Mouse (Mus musculus) lung, embryonic 15.5 days (tissue): ENCODE data around the gene Cpsf2. TPM values are rescaled to one million over a fixed set of nuclear protein-coding genes. Genes with fewer than 3 reads are reported as not detected.
"Not testable (repeated sequence)": the region's sequence is repeated elsewhere in the genome, so short reads cannot be mapped to it uniquely, and the experiment has no call there.

Source experiments
- ATAC-seq: fragments of 200-750 bp; cut with Nextera tagmentation; 2 replicates; pipeline ENCODE4 v1.8.0; 2017; ENCODE audit warnings: moderate number of reproducible peaks, borderline replicate concordance; ENCODE audit not compliant: low FRiP score, low TSS enrichment; ENCODE audit errors: extremely low read depth
- H3K27ac ChIP-seq: fragments of 300-500 bp; sonication (generic); 2 replicates; pipeline ENCODE4 v1.5.1; 2015; ENCODE audit warnings: moderate library complexity, mild to moderate bottlenecking, inconsistent platforms
- H3K27me3 ChIP-seq: fragments of 300-500 bp; sonication (generic); 2 replicates; pipeline ENCODE4 v1.6.1; 2015; ENCODE audit warnings: inconsistent platforms
- H3K36me3 ChIP-seq: fragments of 300-500 bp; sonication (generic); 2 replicates; pipeline ENCODE4 v1.6.1; 2015; ENCODE audit warnings: inconsistent platforms
- H3K4me1 ChIP-seq: fragments of 300-500 bp; sonication (generic); 2 replicates; pipeline ENCODE4 v1.6.1; 2015; ENCODE audit warnings: inconsistent platforms
- H3K4me2 ChIP-seq: fragments of 300-500 bp; sonication (generic); 2 replicates; pipeline ENCODE4 v1.6.1; 2015; ENCODE audit warnings: inconsistent platforms, mild to moderate bottlenecking, moderate library complexity
- H3K4me3 ChIP-seq: fragments of 300-500 bp; sonication (generic); 2 replicates; pipeline ENCODE4 v1.5.1; 2015; ENCODE audit warnings: mild to moderate bottlenecking, inconsistent platforms
- H3K9ac ChIP-seq: fragments of 300-500 bp; sonication (generic); 2 replicates; pipeline ENCODE4 v1.6.1; 2015; ENCODE audit warnings: inconsistent platforms
- H3K9me3 ChIP-seq: fragments of 300-500 bp; sonication (generic); 2 replicates; pipeline ENCODE4 v1.6.1; 2016; ENCODE audit warnings: inconsistent platforms
- WGBS: fragments of 180-500 bp; shearing (Covaris S2); methylation state at CpG from one replicate; pipeline ENCODE4 v1.1.7; 2015; 5-methylcytosine and 5-hydroxymethylcytosine counted together
- polyA plus RNA-seq: library from polyadenylated mRNA; unstranded; fragments of >200 nt; fragmentation: Nextera tagmentation; extraction: Ambion mirVana; gene quantifications from 2 replicates; pipeline ENCODE4 v1.2.1, GENCODE M21; 2015

The Cpsf2 gene
- polyA plus RNA-seq, 1 experiment from 2014 or later: 28.0 TPM

DNA sequence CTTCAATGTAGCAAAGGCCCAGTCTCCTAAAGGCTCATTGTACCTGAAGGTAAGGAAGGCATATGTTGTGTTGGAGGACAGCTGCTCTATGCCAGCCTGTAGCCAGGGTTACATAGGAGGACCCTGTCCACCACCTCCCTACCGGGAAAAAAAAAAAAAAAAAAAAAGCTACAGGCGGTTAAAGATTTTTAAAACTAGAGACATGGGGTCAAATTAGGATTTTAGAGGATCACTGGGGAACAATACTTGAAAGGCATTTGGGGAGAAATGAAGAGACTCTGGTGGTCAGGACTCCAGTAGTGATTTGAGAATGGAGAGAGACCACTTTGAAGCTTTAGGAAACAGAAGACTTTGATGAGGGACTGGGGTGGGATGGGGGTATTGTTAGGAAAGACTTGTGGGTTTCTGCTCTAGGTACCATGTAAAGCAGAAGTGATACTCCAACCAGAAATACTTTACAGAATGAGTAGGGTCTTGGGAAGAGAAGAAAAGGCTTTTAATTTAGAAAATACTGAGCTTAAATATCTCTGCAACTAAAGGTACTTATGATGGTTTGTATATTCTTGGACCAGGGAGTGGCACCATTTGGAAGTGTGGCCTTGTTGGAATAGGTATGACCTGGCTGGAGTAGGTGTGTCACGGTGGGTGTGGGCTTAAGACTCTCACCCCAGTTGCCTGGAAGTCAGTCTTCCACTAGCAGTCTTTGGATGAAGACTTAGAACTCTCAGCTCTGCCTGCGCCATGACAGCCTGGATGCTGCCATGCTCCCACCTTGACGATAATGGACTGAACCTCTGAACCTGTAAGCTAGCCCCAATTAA, 16.6 kb upstream of the Cpsf2 start:
- Histone ChIP-seq H3K27ac (0 out of 2 replicates have a peak overlapping the region, but pooled peaks have one; percentile 41), H3K9ac (0 out of 2 replicates have a peak overlapping the region, but pooled peaks have one; percentile 22), H3K4me3 (peak overlapping the region; percentile 94), H3K4me2 (peak overlapping the region; percentile 52), H3K4me1 (peaks cover 17% of the 10 kb centered on the region)
- not testable (repeated sequence) for ATAC-seq, H3K27me3 ChIP-seq, H3K36me3 ChIP-seq, H3K9me3 ChIP-seq
- WGBS: 91% methylated on average over 5 of the region's 5 CpGs

- ATAC-seq: no peak
- no peak overlapping the region for H3K4me2 ChIP-seq
- H3K4me3 ChIP-seq: no peak overlapping the region
- whole genome bisulfite sequencing: 90% methylated on average over 2 of the region's 2 CpGs
- H3K4me1 ChIP-seq: peaks cover 7% of the 10 kb centered on the region; the same call in 1 of the 2 replicates
- H3K9me3 ChIP-seq: no peaks in the 10 kb centered on the region
- H3K36me3 ChIP-seq: peaks cover 22% of the 10 kb centered on the region
- no peak overlapping the region for H3K27ac ChIP-seq
- H3K9ac ChIP-seq: no peak overlapping the region
- no peaks in the 10 kb centered on the region for H3K27me3 ChIP-seq
Measured at GRCm38 (mm10) chr12:101971311-101971710, 4.5 kb upstream of the Cpsf2 start.

GRCm38 (mm10) chr12:101972230-101972629, 3.6 kb upstream of the Cpsf2 start:
- ATAC-seq: no peak
- H3K36me3 ChIP-seq: peaks cover 16% of the 10 kb centered on the region
- H3K4me3 ChIP-seq: no peak overlapping the region
- H3K9ac ChIP-seq: no peak overlapping the region
- 92% methylated on average over 3 of the region's 3 CpGs for WGBS
- no peaks in the 10 kb centered on the region for H3K27me3 ChIP-seq
- peaks cover 15% of the 10 kb centered on the region for H3K4me1 ChIP-seq
- no peak overlapping the region for H3K27ac ChIP-seq
- H3K9me3 ChIP-seq: no peaks in the 10 kb centered on the region
- H3K4me2 ChIP-seq: no peak overlapping the region

GRCm38 (mm10) chr12:101974571-101974970, 1.2 kb upstream of the Cpsf2 start:
- no peaks in the 10 kb centered on the region for H3K27me3 ChIP-seq
- H3K4me2 ChIP-seq: peak overlapping the region; percentile 66
- peaks cover 20% of the 10 kb centered on the region for H3K4me1 ChIP-seq
- H3K27ac ChIP-seq: peak overlapping the region; percentile 90; the same call in 1 of the 2 replicates
- H3K9ac ChIP-seq: peak overlapping the region; percentile 88
- 19% methylated on average over 1 of the region's 1 CpGs for WGBS
- ATAC-seq: no peak
- H3K9me3 ChIP-seq: no peaks in the 10 kb centered on the region
- H3K36me3 ChIP-seq: 0 out of 2 replicates have a peak, but pooled peaks cover 4% of the 10 kb centered on the region
- H3K4me3 ChIP-seq: peak overlapping the region; percentile 88

DNA sequence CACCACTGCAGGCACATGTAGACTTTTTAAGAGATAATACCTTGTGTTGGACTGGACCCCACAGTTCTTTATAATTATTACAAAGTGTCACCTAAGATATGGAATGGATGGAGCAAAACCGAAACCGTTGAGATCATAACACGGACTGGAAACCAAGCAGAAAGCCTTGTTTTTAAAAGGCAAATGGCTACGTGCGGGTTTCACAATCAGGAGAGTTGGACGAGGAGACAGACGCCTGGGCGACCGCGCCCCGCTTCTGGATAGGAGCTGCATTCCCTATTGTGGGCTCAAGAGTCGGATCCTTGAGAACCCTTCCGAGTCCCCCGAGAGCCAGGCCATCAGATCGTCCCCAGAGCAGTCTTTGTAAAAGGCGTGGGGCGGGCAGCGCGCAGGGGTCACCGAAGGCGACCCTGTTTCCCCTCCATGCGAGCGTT, 604 bp upstream of the Cpsf2 start:
- peak overlapping the region; percentile 88 for H3K9ac ChIP-seq
- peak overlapping the region; percentile 66 for H3K4me2 ChIP-seq
- no peaks in the 10 kb centered on the region for H3K27me3 ChIP-seq
- no peaks in the 10 kb centered on the region for H3K36me3 ChIP-seq
- H3K4me1 ChIP-seq: peaks cover 20% of the 10 kb centered on the region
- H3K9me3 ChIP-seq: no peaks in the 10 kb centered on the region
- no peak; the same call in 1 of the 2 replicates for ATAC-seq
- WGBS: under 1% methylated on average over 23 of the region's 23 CpGs
- H3K4me3 ChIP-seq: peak overlapping the region; percentile 88
- peak overlapping the region; percentile 90 for H3K27ac ChIP-seq

- no peaks in the 10 kb centered on the region for H3K27me3 ChIP-seq
- H3K4me3 ChIP-seq: peak overlapping the region; percentile 88
- ATAC-seq: no peak
- 0 out of 2 replicates have a peak, but pooled peaks cover under 1% of the 10 kb centered on the region for H3K36me3 ChIP-seq
- WGBS: 13% methylated on average over 13 of the region's 13 CpGs
- no peaks in the 10 kb centered on the region for H3K9me3 ChIP-seq
- H3K4me1 ChIP-seq: peaks cover 20% of the 10 kb centered on the region
- H3K27ac ChIP-seq: peak overlapping the region; percentile 90
- peak overlapping the region; percentile 88 for H3K9ac ChIP-seq
- H3K4me2 ChIP-seq: peak overlapping the region; percentile 66
Measured at GRCm38 (mm10) chr12:101976651-101977403, 1.0 kb downstream of the Cpsf2 start.

DNA sequence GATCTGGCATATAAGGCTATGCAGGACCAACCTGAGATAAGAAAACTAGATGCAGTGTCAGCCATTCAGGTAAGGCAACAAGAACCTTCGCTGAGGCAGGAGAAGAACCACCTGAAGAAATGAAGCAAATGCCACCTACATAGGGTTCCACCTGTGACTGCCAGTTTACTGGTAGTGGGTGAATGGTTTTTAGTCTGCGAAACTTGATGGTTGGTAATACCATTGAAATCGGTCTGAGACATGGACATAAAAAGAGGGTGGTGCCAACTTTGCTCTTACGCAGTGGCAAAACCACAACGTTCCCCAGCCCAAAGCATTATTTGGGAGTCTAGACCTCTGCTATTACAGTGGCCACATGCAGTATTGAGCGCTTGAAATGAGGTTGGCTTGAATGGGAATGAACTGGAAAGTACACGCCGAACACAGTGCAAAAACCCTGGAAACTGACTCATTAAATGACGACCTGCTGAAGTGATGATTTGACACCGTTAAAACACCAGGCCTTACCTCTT, 1.7 kb downstream of the Cpsf2 start:
- ATAC-seq: no peak
- H3K27me3 ChIP-seq: no peaks in the 10 kb centered on the region
- H3K4me1 ChIP-seq: peaks cover 20% of the 10 kb centered on the region
- H3K36me3 ChIP-seq: peaks cover 3% of the 10 kb centered on the region; the same call in 1 of the 2 replicates
- WGBS: 91% methylated on average over 10 of the region's 10 CpGs
- peak overlapping the region; percentile 66 for H3K4me2 ChIP-seq
- H3K27ac ChIP-seq: no peak overlapping the region
- peak overlapping the region; percentile 88 for H3K4me3 ChIP-seq
- H3K9me3 ChIP-seq: no peaks in the 10 kb centered on the region
- no peak overlapping the region for H3K9ac ChIP-seq

GRCm38 (mm10) chr12:101978162-101978561, 2.4 kb downstream of the Cpsf2 start:
- 88% methylated on average over 5 of the region's 5 CpGs for WGBS
- H3K4me1 ChIP-seq: peaks cover 20% of the 10 kb centered on the region
- H3K27ac ChIP-seq: no peak overlapping the region
- no peaks in the 10 kb centered on the region for H3K9me3 ChIP-seq
- no peak overlapping the region for H3K4me2 ChIP-seq
- peaks cover 7% of the 10 kb centered on the region; the same call in 1 of the 2 replicates for H3K36me3 ChIP-seq
- no peak overlapping the region for H3K9ac ChIP-seq
- no peak for ATAC-seq
- no peaks in the 10 kb centered on the region for H3K27me3 ChIP-seq
- no peak overlapping the region for H3K4me3 ChIP-seq

- Histone ChIP-seq H3K27ac (no peak overlapping the region), H3K27me3 (no peaks in the 10 kb centered on the region), H3K9me3 (no peaks in the 10 kb centered on the region), H3K36me3 (peaks cover 11% of the 10 kb centered on the region; the same call in 1 of the 2 replicates), H3K9ac (no peak overlapping the region), H3K4me3 (no peak overlapping the region), H3K4me1 (peaks cover 20% of the 10 kb centered on the region), H3K4me2 (no peak overlapping the region)
- WGBS: 93% methylated on average over 1 of the region's 1 CpGs
- ATAC-seq: no peak
Measured at GRCm38 (mm10) chr12:101978588-101978987, 2.8 kb downstream of the Cpsf2 start.

DNA sequence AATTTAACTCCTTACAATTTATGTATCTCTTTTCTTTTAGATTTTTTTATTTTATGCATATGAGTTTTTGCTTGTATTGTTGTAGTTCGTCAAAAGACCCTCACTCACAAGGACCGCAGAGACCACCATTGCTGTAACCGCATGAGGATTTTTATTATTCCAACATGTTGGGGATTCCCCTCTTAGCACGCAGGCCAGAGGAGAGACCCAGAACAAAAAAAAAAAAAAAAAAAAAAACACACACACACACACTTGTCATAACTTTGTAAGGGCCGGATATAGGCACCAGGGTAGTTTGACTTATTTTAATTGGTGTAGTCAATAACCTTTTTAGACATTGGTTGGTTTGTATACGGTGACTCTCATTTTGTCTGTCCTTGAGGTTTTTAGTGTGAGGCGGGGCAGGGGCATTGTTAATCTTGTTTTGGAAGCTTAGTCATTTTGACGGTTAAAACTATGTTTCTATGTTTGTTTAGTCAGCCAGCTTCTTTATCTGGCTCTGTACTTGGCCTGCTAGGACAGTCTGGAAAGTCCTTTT, 3.5 kb downstream of the Cpsf2 start:
- WGBS: 82% methylated on average over 8 of the region's 8 CpGs
- no peaks in the 10 kb centered on the region for H3K27me3 ChIP-seq
- no peak overlapping the region for H3K4me3 ChIP-seq
- peaks cover 19% of the 10 kb centered on the region for H3K4me1 ChIP-seq
- H3K9me3 ChIP-seq: no peaks in the 10 kb centered on the region
- ATAC-seq: no peak
- no peak overlapping the region for H3K27ac ChIP-seq
- no peak overlapping the region for H3K4me2 ChIP-seq
- peaks cover 16% of the 10 kb centered on the region; the same call in 1 of the 2 replicates for H3K36me3 ChIP-seq
- no peak overlapping the region for H3K9ac ChIP-seq

- ATAC-seq: no peak
- Histone ChIP-seq H3K9me3 (no peaks in the 10 kb centered on the region), H3K9ac (no peak overlapping the region), H3K4me1 (peaks cover 14% of the 10 kb centered on the region), H3K4me2 (no peak overlapping the region), H3K36me3 (peaks cover 23% of the 10 kb centered on the region; the same call in 1 of the 2 replicates), H3K27me3 (no peaks in the 10 kb centered on the region), H3K27ac (no peak overlapping the region), H3K4me3 (no peak overlapping the region)
- WGBS: 50% methylated on average over 5 of the region's 5 CpGs
Measured at GRCm38 (mm10) chr12:101980266-101980665, 4.5 kb downstream of the Cpsf2 start.
